Mouse (Mus musculus) bone marrow macrophage, adult 2 months (primary cell): Measurements from ENCODE around the gene Psg22.
"Not testable (repeated sequence)": the region's sequence is repeated elsewhere in the genome, so short reads cannot be mapped to it uniquely, and the experiment has no call there.

ENCODE experiments used
- CTCF ChIP-seq: IDR thresholded peaks from 2 replicates; pipeline ENCODE4 v1.5.1; 2012; ENCODE audit warnings: low read depth, mild to moderate bottlenecking, low read length, moderate library complexity
- POLR2A ChIP-seq: IDR thresholded peaks from 2 replicates; pipeline ENCODE4 v1.6.1; 2012; ENCODE audit warnings: mild to moderate bottlenecking, low read depth, low read length, borderline replicate concordance

GRCm38 (mm10) chr7:18760152-18760551 is 42.3 kb downstream of the Psg22 start:
- TF ChIP-seq CTCF, POLR2A: not testable (repeated sequence)
